Mouse (Mus musculus): ENCODE results near the gene Kcnh4.

DNA sequence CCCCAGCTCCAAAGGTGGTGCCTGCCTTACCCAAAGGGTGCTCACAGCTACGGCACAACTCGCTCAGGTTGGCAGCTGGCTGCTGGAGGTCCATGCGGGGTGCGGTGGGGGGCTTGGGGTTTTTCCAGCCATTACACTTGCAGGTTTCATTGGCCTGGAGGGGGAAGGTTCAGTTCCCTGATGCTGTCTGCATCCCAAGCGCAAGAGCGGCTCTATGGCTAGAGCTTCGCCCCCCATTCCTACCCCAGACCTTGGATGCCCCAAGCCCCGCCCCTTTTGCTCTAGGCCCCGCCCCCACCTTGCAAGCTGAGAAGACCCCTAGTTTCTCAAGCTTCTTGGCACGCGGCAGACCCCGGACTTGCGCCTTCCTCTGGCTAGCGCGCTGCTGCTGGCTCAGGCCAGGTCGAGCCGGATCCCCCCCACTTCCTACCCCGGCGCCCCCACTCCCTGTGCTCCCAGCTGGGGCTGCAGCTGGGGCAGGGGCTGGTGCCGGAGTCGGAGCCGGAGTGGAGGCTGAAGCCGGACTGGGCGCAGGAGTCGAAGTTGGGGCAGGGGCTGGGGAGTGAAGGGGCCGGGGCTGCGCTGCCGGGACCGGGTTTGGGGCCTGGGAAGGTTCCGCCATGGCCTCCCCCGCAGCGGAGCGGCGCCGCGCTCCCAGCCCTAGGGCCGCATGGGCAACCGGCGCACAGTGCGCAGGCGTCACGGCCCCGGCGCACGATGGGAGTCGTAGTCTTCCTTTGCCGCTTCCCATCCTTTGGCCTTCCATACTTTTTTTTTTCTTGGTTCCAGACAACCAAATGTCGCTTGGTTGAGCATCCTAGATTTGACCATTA lies 47.7 kb downstream of the Kcnh4 start, which contains the start of gene Kat2a:
- TF ChIP-seq CTCF (IDR thresholded peaks at IDR 0.05; ENCODE audit: low read depth, low read length): no peak
- TF ChIP-seq GATA1 (IDR thresholded peaks at IDR 0.05; ENCODE audit: borderline replicate concordance, low read length): no peak
- TF ChIP-seq TAL1 (conservative IDR thresholded peaks at IDR 0.05; ENCODE audit: low read depth, low read length): no peak
- no peak for TF ChIP-seq POLR2AphosphoS5 (IDR thresholded peaks at IDR 0.05; ENCODE audit: insufficient replicate concordance, low read depth, low read length)
- no peak for TF ChIP-seq GATA2 (IDR thresholded peaks at IDR 0.05; ENCODE audit: borderline replicate concordance, low read depth, low read length)

Measured in G1E (cell line).